Mouse (Mus musculus): ENCODE measurements around the gene Matk. TPM values are rescaled to one million over a fixed set of nuclear protein-coding genes. Genes with fewer than 3 reads are reported as not detected.

The Matk gene
- polyA plus RNA-seq, 1 experiment from 2014 or later: 2.3 TPM

- peaks cover 14% of the 10 kb centered on the region for H3K4me1 ChIP-seq (ENCODE audit: control insufficient read depth, insufficient read depth, low read length)
- H3K9ac ChIP-seq (ENCODE audit: low read length): no peak overlapping the region
- H3K36me3 ChIP-seq (ENCODE audit: control insufficient read depth, insufficient read depth, low read length): peaks cover 4% of the 10 kb centered on the region; the same call in 1 of the 2 replicates
- no peak for DNase-seq (ENCODE audit: low spot score)
- no peak for ATAC-seq (ENCODE audit: insufficient number of reproducible peaks, low FRiP score, low TSS enrichment, low read depth)
- H3K27me3 ChIP-seq (ENCODE audit: control insufficient read depth, insufficient read depth, low read length): no peaks in the 10 kb centered on the region
- no peak overlapping the region for H3K4me3 ChIP-seq (ENCODE audit: low read depth, low read length)
- H3K9me3 ChIP-seq (ENCODE audit: control insufficient read depth, low read length): no peaks in the 10 kb centered on the region
- no peak overlapping the region for H3K4me2 ChIP-seq (ENCODE audit: low read depth, severe bottlenecking)
- 94% methylated on average over 17 of the region's 17 CpGs for whole genome bisulfite sequencing
- no peak overlapping the region for H3K27ac ChIP-seq (replicated peaks; ENCODE audit: low read depth, low read length)
These were observed 45.8 kb downstream of the Matk start for GRCm38 (mm10) chr10:81298369-81299100.

- ATAC-seq (ENCODE audit: insufficient number of reproducible peaks, low FRiP score, low TSS enrichment, low read depth): no peak
These were observed 47.0 kb downstream of the Matk start for GRCm38 (mm10) chr10:81299585-81300351.

DNA sequence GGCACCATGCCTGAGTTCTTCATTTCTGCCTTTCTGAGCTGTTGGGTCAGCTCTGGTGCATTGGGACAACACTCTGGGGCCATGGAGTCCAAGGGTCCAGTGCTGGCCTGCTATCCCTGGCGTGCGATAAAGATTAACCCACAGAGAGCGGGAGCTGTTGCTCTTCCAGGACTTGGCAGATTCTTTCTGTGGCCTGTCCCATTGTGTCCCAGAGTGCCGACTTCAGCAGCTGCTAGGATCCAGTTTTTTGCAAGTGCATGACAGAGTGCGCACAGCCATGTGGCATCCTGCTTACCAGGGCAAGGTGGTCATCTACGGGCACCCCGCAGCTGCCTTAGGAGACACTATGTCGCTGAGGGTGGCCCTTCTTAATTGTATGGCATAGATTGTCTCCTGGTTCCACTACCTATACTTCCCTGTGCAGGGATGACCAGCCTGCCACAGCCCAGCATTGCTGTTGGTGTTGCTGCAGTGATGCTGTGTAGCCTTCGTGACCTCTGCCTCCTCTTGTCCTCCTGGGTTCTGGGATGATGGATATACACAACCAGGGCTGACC, 47.7 kb downstream of the Matk start:
- Histone ChIP-seq H3K4me2 (ENCODE audit: low read depth, severe bottlenecking) (no peak overlapping the region), H3K4me3 (ENCODE audit: low read depth, low read length) (no peak overlapping the region), H3K36me3 (ENCODE audit: control insufficient read depth, insufficient read depth, low read length) (peaks cover 6% of the 10 kb centered on the region; the same call in 1 of the 2 replicates), H3K27ac (replicated peaks; ENCODE audit: low read depth, low read length) (no peak overlapping the region), H3K9me3 (ENCODE audit: control insufficient read depth, low read length) (no peaks in the 10 kb centered on the region), H3K27me3 (ENCODE audit: control insufficient read depth, insufficient read depth, low read length) (no peaks in the 10 kb centered on the region), H3K4me1 (ENCODE audit: control insufficient read depth, insufficient read depth, low read length) (no peaks in the 10 kb centered on the region), H3K9ac (ENCODE audit: low read length) (no peak overlapping the region; the same call in 1 of the 2 replicates)
- DNase-seq (ENCODE audit: low spot score) (no peak), ATAC-seq (ENCODE audit: insufficient number of reproducible peaks, low FRiP score, low TSS enrichment, low read depth) (no peak)
- WGBS: 87% methylated on average over 9 of the region's 9 CpGs

More at GRCm38 (mm10) chr10:81299585-81300351, 47.0 kb downstream of the Matk start:
- H3K4me1 ChIP-seq (ENCODE audit: control insufficient read depth, insufficient read depth, low read length): peaks cover 1% of the 10 kb centered on the region
- no peak overlapping the region for H3K27ac ChIP-seq (replicated peaks; ENCODE audit: low read depth, low read length)
- H3K9me3 ChIP-seq (ENCODE audit: control insufficient read depth, low read length): no peaks in the 10 kb centered on the region
- H3K27me3 ChIP-seq (ENCODE audit: control insufficient read depth, insufficient read depth, low read length): no peaks in the 10 kb centered on the region
- 91% methylated on average over 14 of the region's 14 CpGs for WGBS
- no peak overlapping the region for H3K4me2 ChIP-seq (ENCODE audit: low read depth, severe bottlenecking)
- no peak overlapping the region for H3K4me3 ChIP-seq (ENCODE audit: low read depth, low read length)
- DNase-seq (ENCODE audit: low spot score): no peak
- peaks cover 6% of the 10 kb centered on the region; the same call in 1 of the 2 replicates for H3K36me3 ChIP-seq (ENCODE audit: control insufficient read depth, insufficient read depth, low read length)
- H3K9ac ChIP-seq (ENCODE audit: low read length): no peak overlapping the region

DNA sequence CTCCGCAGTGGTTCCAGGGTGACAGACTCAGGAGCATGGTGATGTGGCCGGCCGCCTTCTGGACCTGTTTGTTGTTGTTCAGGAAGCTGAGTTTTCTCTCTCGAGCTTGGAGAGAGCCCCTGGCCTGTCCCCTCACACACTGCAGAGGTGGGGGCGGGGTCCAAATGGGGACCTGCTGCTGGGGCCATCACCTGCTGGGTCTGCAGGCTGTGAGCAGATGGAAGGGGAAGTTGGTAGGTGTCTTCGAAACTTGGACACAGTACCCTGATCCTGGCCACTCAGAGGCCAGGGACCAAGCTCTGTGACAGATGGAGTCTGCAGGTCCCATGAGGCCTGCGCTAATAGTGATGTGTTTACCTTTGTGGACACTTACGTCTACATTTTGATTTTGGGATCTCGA, 48.6 kb downstream of the Matk start:
- Histone ChIP-seq H3K4me3 (ENCODE audit: low read depth, low read length) (no peak overlapping the region), H3K36me3 (ENCODE audit: control insufficient read depth, insufficient read depth, low read length) (peaks cover 5% of the 10 kb centered on the region; the same call in 1 of the 2 replicates), H3K27ac (replicated peaks; ENCODE audit: low read depth, low read length) (no peak overlapping the region), H3K9ac (ENCODE audit: low read length) (no peak overlapping the region), H3K9me3 (ENCODE audit: control insufficient read depth, low read length) (no peaks in the 10 kb centered on the region), H3K4me2 (ENCODE audit: low read depth, severe bottlenecking) (no peak overlapping the region), H3K4me1 (ENCODE audit: control insufficient read depth, insufficient read depth, low read length) (no peaks in the 10 kb centered on the region), H3K27me3 (ENCODE audit: control insufficient read depth, insufficient read depth, low read length) (no peaks in the 10 kb centered on the region)
- ATAC-seq (ENCODE audit: insufficient number of reproducible peaks, low FRiP score, low TSS enrichment, low read depth) (no peak), DNase-seq (ENCODE audit: low spot score) (no peak)
- WGBS: 81% methylated on average over 9 of the region's 9 CpGs

GRCm38 (mm10) chr10:81302288-81302687, 49.6 kb downstream of the Matk start:
- no peaks in the 10 kb centered on the region for H3K9me3 ChIP-seq (ENCODE audit: control insufficient read depth, low read length)
- no peaks in the 10 kb centered on the region for H3K27me3 ChIP-seq (ENCODE audit: control insufficient read depth, insufficient read depth, low read length)
- peaks cover 9% of the 10 kb centered on the region for H3K36me3 ChIP-seq (ENCODE audit: control insufficient read depth, insufficient read depth, low read length)
- H3K9ac ChIP-seq (ENCODE audit: low read length): no peak overlapping the region
- H3K4me1 ChIP-seq (ENCODE audit: control insufficient read depth, insufficient read depth, low read length): no peaks in the 10 kb centered on the region
- H3K4me3 ChIP-seq (ENCODE audit: low read depth, low read length): no peak overlapping the region
- DNase-seq (ENCODE audit: low spot score) (no peak), ATAC-seq (ENCODE audit: insufficient number of reproducible peaks, low FRiP score, low TSS enrichment, low read depth) (no peak)
- no peak overlapping the region for H3K4me2 ChIP-seq (ENCODE audit: low read depth, severe bottlenecking)
- WGBS: 84% methylated on average over 4 of the region's 4 CpGs
- 0 out of 2 replicates have a peak overlapping the region, but pooled peaks have one; percentile 21 for H3K27ac ChIP-seq (replicated peaks; ENCODE audit: low read depth, low read length)

DNA sequence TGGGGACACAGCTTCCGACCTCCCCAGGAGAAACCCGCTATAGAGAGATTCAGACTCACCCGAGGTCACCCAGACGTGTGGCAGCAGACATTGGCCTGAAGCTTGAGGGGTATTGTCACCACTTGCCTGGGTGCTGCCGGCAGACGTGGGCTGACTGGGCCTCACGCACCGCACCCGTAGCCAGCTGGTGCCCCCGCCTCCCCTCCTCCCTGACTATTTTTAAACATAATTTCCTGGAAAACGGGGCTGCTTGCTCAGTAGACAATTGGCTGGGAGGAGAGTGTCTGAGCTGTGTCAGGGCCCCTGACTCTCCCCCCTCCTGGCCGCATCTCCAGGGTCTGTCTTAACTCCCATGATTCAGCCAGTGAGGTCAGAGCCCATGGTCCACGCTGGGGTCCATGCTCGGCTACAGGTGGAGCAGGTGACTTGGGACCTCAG, 50.1 kb downstream of the Matk start:
- 76% methylated on average over 14 of the region's 14 CpGs for WGBS

DNA sequence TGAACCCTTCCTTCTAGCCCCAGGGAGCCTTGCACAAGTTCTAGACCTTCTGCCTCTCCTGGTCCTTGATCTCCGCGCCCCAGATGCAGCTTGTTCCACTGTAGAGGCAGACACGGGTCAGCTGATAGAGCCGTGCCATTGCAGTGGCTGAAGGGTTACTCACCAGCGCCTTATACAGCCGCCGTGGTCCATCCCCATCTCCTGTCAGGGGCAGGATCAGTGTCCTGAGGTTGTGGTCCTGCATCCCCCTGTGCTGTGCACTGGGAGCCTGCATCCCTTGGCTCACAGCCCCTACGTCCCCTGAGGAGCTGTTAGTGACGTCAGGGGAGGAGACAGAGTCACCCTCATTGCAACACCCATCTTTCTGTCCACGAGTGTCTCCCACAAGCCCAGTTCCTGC, 50.5 kb downstream of the Matk start:
- no peak overlapping the region for H3K4me3 ChIP-seq (ENCODE audit: low read depth, low read length)
- no peak for DNase-seq (ENCODE audit: low spot score)

More for the DNA sequence above, 50.1 kb downstream of the Matk start:
- Histone ChIP-seq H3K27ac (replicated peaks; ENCODE audit: low read depth, low read length) (no peak overlapping the region), H3K36me3 (ENCODE audit: control insufficient read depth, insufficient read depth, low read length) (peaks cover 14% of the 10 kb centered on the region), H3K9me3 (ENCODE audit: control insufficient read depth, low read length) (0 out of 2 replicates have a peak, but pooled peaks cover 2% of the 10 kb centered on the region), H3K4me1 (ENCODE audit: control insufficient read depth, insufficient read depth, low read length) (no peaks in the 10 kb centered on the region), H3K27me3 (ENCODE audit: control insufficient read depth, insufficient read depth, low read length) (no peaks in the 10 kb centered on the region), H3K4me2 (ENCODE audit: low read depth, severe bottlenecking) (0 out of 2 replicates have a peak overlapping the region, but pooled peaks have one; percentile 8), H3K9ac (ENCODE audit: low read length) (no peak overlapping the region), H3K4me3 (ENCODE audit: low read depth, low read length) (no peak overlapping the region)
- DNase-seq (ENCODE audit: low spot score) (no peak), ATAC-seq (ENCODE audit: insufficient number of reproducible peaks, low FRiP score, low TSS enrichment, low read depth) (no peak)

DNA sequence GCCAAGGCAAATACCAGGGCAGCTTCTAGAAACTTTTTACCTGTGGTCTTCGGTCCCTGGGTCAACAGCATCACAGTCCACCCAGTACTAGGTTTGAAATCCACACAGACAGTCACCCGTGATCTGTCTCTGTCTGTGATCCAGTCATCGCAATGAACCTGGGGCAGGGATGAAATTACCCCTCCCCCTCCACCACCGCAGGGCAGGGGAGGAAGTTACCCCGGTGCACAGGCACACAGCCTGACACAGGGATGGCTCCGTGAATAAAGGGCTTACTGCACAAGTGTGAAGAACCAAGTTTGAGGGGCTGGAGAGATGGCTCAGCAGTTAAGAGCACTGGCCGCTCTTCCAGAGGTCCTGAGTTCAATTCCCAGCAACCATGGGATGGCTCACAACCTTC, 51.0 kb downstream of the Matk start:
- Histone ChIP-seq H3K4me1 (ENCODE audit: control insufficient read depth, insufficient read depth, low read length) (no peaks in the 10 kb centered on the region), H3K36me3 (ENCODE audit: control insufficient read depth, insufficient read depth, low read length) (peaks cover 19% of the 10 kb centered on the region), H3K27me3 (ENCODE audit: control insufficient read depth, insufficient read depth, low read length) (no peaks in the 10 kb centered on the region), H3K9ac (ENCODE audit: low read length) (0 out of 2 replicates have a peak overlapping the region, but pooled peaks have one; percentile 12), H3K9me3 (ENCODE audit: control insufficient read depth, low read length) (0 out of 2 replicates have a peak, but pooled peaks cover 2% of the 10 kb centered on the region), H3K4me3 (ENCODE audit: low read depth, low read length) (no peak overlapping the region), H3K4me2 (ENCODE audit: low read depth, severe bottlenecking) (no peak overlapping the region), H3K27ac (replicated peaks; ENCODE audit: low read depth, low read length) (no peak overlapping the region)
- ATAC-seq (ENCODE audit: insufficient number of reproducible peaks, low FRiP score, low TSS enrichment, low read depth) (no peak), DNase-seq (ENCODE audit: low spot score) (no peak)
- WGBS: 80% methylated on average over 7 of the region's 7 CpGs

More for the DNA sequence above, 50.5 kb downstream of the Matk start:
- Histone ChIP-seq H3K27me3 (ENCODE audit: control insufficient read depth, insufficient read depth, low read length) (no peaks in the 10 kb centered on the region), H3K36me3 (ENCODE audit: control insufficient read depth, insufficient read depth, low read length) (peaks cover 18% of the 10 kb centered on the region), H3K9me3 (ENCODE audit: control insufficient read depth, low read length) (0 out of 2 replicates have a peak, but pooled peaks cover 2% of the 10 kb centered on the region), H3K27ac (replicated peaks; ENCODE audit: low read depth, low read length) (no peak overlapping the region), H3K4me1 (ENCODE audit: control insufficient read depth, insufficient read depth, low read length) (no peaks in the 10 kb centered on the region), H3K4me2 (ENCODE audit: low read depth, severe bottlenecking) (0 out of 2 replicates have a peak overlapping the region, but pooled peaks have one; percentile 8), H3K9ac (ENCODE audit: low read length) (0 out of 2 replicates have a peak overlapping the region, but pooled peaks have one; percentile 12)
- ATAC-seq (ENCODE audit: insufficient number of reproducible peaks, low FRiP score, low TSS enrichment, low read depth): no peak
- WGBS: 71% methylated on average over 10 of the region's 10 CpGs
